Mouse (Mus musculus) left cerebral cortex, postnatal 36 days (tissue): ENCODE data around the gene Syngr4. TPM values are rescaled to one million over a fixed set of nuclear protein-coding genes. Genes with fewer than 3 reads are reported as not detected.
"Not testable (repeated sequence)": the region's sequence is repeated elsewhere in the genome, so short reads cannot be mapped to it uniquely, and the experiment has no call there.

Source experiments
- DNase-seq, 2 experiments: peaks; one replicate each; pipeline ENCODE4 v3.0.0; 2021 to 2022; ENCODE audit warnings: low spot score in 2 of 2, mixed read lengths in 1 of 2
- intact Hi-C: fragments of 180-260 bp; cut with DNase I; formaldehyde crosslinking; loops from one replicate; pipeline ENCODE4 v1.15.1; 2025
- total RNA-seq, 2 experiments: library from RNA; stranded (reverse); gene quantifications; 2 replicates each; pipeline ENCODE4 v1.2.3; 2021

Syngr4 gene
- not detected for total RNA-seq

- DNase-seq, result peak; percentile 96 to 97
- intact Hi-C loops, result no loop called here
Measured at GRCm38 (mm10) chr7:45896517-45897257, at the start of gene Syngr4, which contains the start of gene Tmem143. Syngr4 (minus strand) TSS chr7:45896714. Tmem143 (plus strand) TSS chr7:45896941.

DNA sequence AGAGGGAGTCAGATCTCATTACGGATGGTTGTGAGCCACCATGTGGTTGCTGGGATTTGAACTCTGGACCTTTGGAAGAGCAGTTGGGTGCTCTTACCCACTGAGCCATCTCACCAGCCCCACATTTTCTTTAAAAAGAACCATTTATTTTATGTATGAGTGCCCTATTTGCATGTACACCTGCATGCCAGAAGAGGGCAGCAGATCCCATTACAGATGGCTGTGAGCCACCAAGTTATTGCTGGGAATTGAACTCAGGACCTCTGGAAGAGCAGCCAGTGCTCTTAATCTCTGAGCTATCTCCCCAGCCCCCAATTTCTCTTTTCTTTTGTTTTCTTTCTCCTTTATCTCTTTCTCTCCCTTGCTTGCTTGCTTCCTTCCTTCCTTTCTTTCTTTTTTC is 46.8 kb upstream of the Syngr4 start:
- intact Hi-C loops, DNase-seq: not testable (repeated sequence)

GRCm38 (mm10) chr7:45941986-45942385 is 45.5 kb upstream of the Syngr4 start:
- intact Hi-C loops, result no loop called here
- no peak for DNase-seq

- intact Hi-C loops, result loop anchor here (5.0 kb wide), 1 partner anchor 68 kb away; the partner anchor contains the start of gene Kdelr1
- no peak for DNase-seq
Measured at GRCm38 (mm10) chr7:45939836-45940235, 43.3 kb upstream of the Syngr4 start.

DNA sequence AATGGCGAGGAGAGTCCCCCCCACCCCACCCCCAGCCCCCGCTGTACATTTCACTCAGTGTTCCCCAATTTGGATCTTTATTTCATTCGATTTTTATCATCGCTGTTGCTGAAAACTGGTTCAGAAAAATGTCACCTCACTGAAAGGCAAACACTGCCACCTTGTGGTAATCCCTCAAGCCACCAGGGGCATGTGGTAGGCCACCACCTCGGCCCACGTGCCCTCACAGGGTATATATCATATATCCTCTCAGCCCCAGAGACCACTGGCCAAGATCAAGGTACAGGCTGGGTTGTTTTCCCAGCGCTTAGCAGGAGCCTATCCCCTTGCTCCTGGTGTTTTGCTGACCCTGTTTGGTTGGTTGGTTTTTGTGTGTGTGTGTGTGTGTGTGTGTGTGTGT is 38.6 kb upstream of the Syngr4 start:
- intact Hi-C loops, result loop anchor here (2.0 to 5.0 kb wide), 2 partner anchors 63 to 196 kb away; partner anchors contain the start of gene Kdelr1
- peak in 1 of 2 experiments; percentile 47 for DNase-seq

- not testable (repeated sequence) for DNase-seq
Measured at GRCm38 (mm10) chr7:45933766-45934165, 37.3 kb upstream of the Syngr4 start.

GRCm38 (mm10) chr7:45929688-45930087 is 33.2 kb upstream of the Syngr4 start:
- intact Hi-C loops, result no loop called here
- DNase-seq, result no peak

More at GRCm38 (mm10) chr7:45933766-45934165, 37.3 kb upstream of the Syngr4 start:
- intact Hi-C loops, result loop anchor here (2.0 kb wide), 1 partner anchor 195 kb away; no protein-coding TSS in a partner anchor

DNA sequence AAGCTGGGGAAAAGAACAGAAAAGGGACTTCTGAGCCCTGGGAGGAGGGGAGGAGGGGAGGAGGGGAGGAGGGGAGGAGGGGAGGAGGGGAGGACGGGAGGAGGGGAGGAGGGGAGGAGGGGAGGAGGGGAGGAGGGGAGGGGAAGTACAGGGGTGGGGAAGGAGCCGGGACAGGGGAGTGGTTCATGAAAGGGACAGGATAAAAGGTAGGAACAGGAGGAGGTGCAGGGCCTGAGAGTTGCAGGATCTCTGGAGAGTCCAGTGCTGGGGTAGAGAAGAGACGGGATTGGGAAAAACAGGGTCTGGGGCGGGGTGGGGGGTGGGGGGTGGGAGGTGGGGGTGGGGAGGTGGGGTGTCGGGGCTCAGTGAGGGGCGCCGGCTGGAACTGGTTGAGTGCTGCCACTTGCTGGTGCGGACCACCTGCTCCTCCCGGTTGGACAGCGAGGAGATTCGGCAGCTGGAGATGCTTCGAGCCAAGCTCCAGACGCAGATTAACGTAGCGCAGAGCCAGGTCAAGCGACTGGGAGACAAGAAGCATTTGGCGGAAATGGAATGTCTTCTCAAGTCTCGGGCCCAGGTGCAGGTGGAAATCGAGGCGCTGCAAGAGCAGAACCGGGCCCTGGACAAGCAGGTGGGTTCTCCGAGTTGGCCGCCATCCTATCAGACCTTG is 32.2 kb upstream of the Syngr4 start:
- intact Hi-C loops, result no loop called here
- no peak for DNase-seq

- intact Hi-C loops, result no loop called here
- DNase-seq, result no peak
Measured at GRCm38 (mm10) chr7:45924429-45924816, 27.9 kb upstream of the Syngr4 start.

GRCm38 (mm10) chr7:45923762-45924428 is 27.4 kb upstream of the Syngr4 start, which contains the start of gene Ccdc114:
Ccdc114 (plus strand) TSS chr7:45924072.
- no peak for DNase-seq
- intact Hi-C loops, result no loop called here

DNA sequence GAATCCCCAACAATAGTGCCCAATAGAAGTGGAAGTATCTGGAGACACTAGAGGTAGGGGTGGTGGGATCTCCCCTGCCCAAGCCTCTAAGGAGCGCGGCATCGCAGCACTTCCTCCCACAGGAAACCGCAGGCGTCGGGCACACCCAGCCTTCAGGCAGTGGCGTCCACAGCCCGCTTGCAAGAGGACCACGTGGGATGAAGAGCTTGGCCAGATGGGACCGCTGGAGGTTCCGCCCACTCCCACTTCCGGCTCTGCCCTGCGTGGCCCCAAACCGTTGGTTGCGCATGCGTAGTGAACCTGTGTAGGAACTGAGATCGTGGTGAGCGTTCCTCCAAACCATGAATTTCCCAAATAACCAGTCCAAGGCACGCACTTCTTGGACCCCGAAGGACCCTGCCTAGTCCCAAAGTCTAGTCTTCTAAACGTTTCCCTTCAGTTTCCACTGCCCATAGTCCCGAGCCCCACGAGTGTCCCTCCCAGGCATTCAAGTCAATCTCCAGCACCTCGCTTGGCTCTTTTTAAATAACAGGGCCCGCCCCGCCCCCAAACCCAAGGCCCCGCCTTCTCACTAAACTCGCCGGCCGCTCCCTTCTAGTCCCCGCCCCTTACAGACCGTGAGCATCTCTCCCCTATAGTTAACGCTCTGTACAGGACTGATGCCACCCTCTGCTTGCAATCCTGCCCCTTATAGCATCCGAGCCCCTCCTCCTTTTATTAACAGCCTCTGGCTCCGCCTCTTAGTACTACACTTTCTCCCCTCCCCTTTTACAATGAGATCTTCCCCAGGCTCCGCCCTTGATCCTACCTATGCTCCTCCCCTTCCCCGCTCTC is 26.6 kb upstream of the Syngr4 start:
- DNase-seq, result peak; percentile 92 to 93
- intact Hi-C loops, result no loop called here

GRCm38 (mm10) chr7:45921950-45922600 is 25.6 kb upstream of the Syngr4 start:
- DNase-seq, result no peak
- intact Hi-C loops, result no loop called here

DNA sequence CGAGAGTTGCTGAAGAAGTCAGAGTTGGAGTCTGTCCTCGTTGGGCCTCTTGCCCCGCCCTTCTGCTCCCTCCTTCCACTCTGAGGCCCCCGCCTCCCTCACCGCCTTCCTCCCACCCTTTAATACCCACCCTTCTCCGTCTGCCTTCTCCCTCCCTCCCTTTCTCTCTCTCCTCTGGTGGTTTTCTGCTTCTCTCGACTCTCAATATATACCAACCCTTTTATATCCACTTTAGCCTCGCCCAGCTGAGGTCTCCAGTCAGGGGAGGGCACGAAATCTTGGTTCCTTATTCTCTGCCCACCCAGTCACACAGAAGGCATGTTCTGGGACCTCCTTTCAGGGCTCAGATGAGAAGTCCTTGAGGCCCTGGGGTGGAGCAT is 24.7 kb upstream of the Syngr4 start, which contains the start of gene Emp3:
TSS of gene Emp3 (minus strand) at position 163 of the 380 bp plus-strand sequence.
- intact Hi-C loops, result no loop called here
- DNase-seq, result no peak

- no peak for DNase-seq
- intact Hi-C loops, result no loop called here
Measured at GRCm38 (mm10) chr7:45920583-45921241, 24.2 kb upstream of the Syngr4 start.

GRCm38 (mm10) chr7:45919761-45920160 is 23.2 kb upstream of the Syngr4 start:
- intact Hi-C loops, result no loop called here

GRCm38 (mm10) chr7:45919083-45919671 is 22.7 kb upstream of the Syngr4 start:
- intact Hi-C loops, result no loop called here

More at GRCm38 (mm10) chr7:45919761-45920160, 23.2 kb upstream of the Syngr4 start:
- no peak for DNase-seq

DNA sequence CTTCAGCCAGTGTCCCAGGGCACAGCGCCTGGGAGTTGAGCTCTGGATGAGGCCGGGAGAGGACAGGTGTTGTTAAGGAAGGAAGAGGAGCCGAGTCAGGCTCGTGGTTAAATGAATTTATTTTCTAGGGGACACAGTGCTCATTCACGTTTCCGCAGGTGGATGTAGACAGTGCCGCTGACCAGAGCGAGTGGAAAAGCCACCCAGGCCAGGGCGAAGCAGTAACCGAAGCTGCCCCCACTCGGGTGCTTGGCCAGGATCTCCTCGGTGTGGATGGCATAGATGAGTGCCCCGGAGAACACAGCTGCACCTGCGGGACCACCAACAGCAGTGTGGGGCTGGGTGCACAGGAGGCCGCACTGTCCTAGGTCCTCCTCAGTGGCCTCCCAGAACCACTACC is 21.4 kb upstream of the Syngr4 start:
- intact Hi-C loops, result no loop called here
- DNase-seq, result no peak

More at GRCm38 (mm10) chr7:45919083-45919671, 22.7 kb upstream of the Syngr4 start:
- DNase-seq, result no peak
